23 mouse cellular contexts compared by ENCODE assay signal in genomic region chr6:37158880-37159279, GRCm38 (mm10).
DNase-seq lines count a peak whose midpoint lies in the region; ATAC-seq and TF ChIP-seq lines count a peak whose summit lies in the region.
"Had no signal": no experiment of that assay in that cellular context is flagged by ENCODE, and none has a peak within 500 bp of the region (broad histone marks: within the 10 kb centered on the region; RNA-seq: fewer than 3 reads in every experiment).

No protein-coding gene starts in this region.

- H3K4me1 ChIP-seq in midbrain, embryonic 14.5 days (ENCODE audit: control insufficient read depth, insufficient read depth, low read length) = peaks cover 9% of the 10 kb centered on the region; the same call in 1 of the 2 replicates
- H3K4me1 ChIP-seq in midbrain, postnatal 0 days (ENCODE audit: insufficient read depth, low read length) = no peaks in the 10 kb centered on the region
- peaks cover 11% of the 10 kb centered on the region for H3K4me1 ChIP-seq in midbrain, embryonic 15.5 days
- 0 out of 2 replicates have a peak, but pooled peaks cover 2% of the 10 kb centered on the region for H3K4me1 ChIP-seq in midbrain, embryonic 11.5 days (ENCODE audit: control insufficient read depth, insufficient read depth, low read length)
- peaks cover 8% of the 10 kb centered on the region; the same call in 1 of the 2 replicates for H3K4me1 ChIP-seq in midbrain, embryonic 16.5 days (ENCODE audit: control insufficient read depth, insufficient read depth, low read length)
- peaks cover 16% of the 10 kb centered on the region for H3K4me1 ChIP-seq in midbrain, embryonic 10.5 days
- H3K4me1 ChIP-seq in limb, embryonic 10.5 days = no peaks in the 10 kb centered on the region

- no peak overlapping the region for H3K9ac ChIP-seq in midbrain, embryonic 14.5 days (replicated peaks; ENCODE audit: low read length)
- no peak overlapping the region for H3K9ac ChIP-seq in midbrain, postnatal 0 days (replicated peaks; ENCODE audit: low read length, poor library complexity, severe bottlenecking)
- H3K9ac ChIP-seq in midbrain, embryonic 15.5 days = no peak overlapping the region
- no peak overlapping the region for H3K9ac ChIP-seq in midbrain, embryonic 11.5 days (ENCODE audit: low read length)
- no peak overlapping the region for H3K9ac ChIP-seq in midbrain, embryonic 16.5 days (ENCODE audit: low read depth, low read length)

- H3K4me3 ChIP-seq in midbrain, embryonic 14.5 days (replicated peaks; ENCODE audit: low read depth, low read length) = no peak overlapping the region
- H3K4me3 ChIP-seq in midbrain, postnatal 0 days (ENCODE audit: low read depth, low read length) = no peak overlapping the region
- H3K4me3 ChIP-seq in midbrain, embryonic 15.5 days = no peak overlapping the region
- no peak overlapping the region for H3K4me3 ChIP-seq in midbrain, embryonic 11.5 days (ENCODE audit: low read depth, low read length)
- H3K4me3 ChIP-seq in midbrain, embryonic 16.5 days (ENCODE audit: low read depth, low read length) = no peak overlapping the region
- H3K4me3 ChIP-seq in midbrain, embryonic 10.5 days = no peak overlapping the region
- no peak overlapping the region for H3K4me3 ChIP-seq in limb, embryonic 10.5 days

- TF ChIP-seq POLR2A in brain, embryonic 14.5 days (IDR thresholded peaks at IDR 0.05; ENCODE audit: borderline replicate concordance, extremely low read depth, insufficient read depth, insufficient read length, poor library complexity, severe bottlenecking) = no peak

- H3K27me3 ChIP-seq in midbrain, embryonic 14.5 days (ENCODE audit: control insufficient read depth, insufficient read depth, low read length) = no peaks in the 10 kb centered on the region
- no peaks in the 10 kb centered on the region for H3K27me3 ChIP-seq in midbrain, postnatal 0 days (ENCODE audit: insufficient read depth, low read length)
- no peaks in the 10 kb centered on the region for H3K27me3 ChIP-seq in midbrain, embryonic 15.5 days (replicated peaks)
- no peaks in the 10 kb centered on the region for H3K27me3 ChIP-seq in midbrain, embryonic 11.5 days (ENCODE audit: control insufficient read depth, insufficient read depth, low read length)
- no peaks in the 10 kb centered on the region for H3K27me3 ChIP-seq in midbrain, embryonic 16.5 days (ENCODE audit: control insufficient read depth, insufficient read depth, low read depth, low read length)
- H3K27me3 ChIP-seq in midbrain, embryonic 10.5 days (ENCODE audit: low read depth, poor library complexity, severe bottlenecking) = no peaks in the 10 kb centered on the region
- no peaks in the 10 kb centered on the region for H3K27me3 ChIP-seq in limb, embryonic 10.5 days (ENCODE audit: low read depth, poor library complexity, severe bottlenecking)
- H3K27me3 ChIP-seq: CH12.LX had no signal

- H3K9me3 ChIP-seq in midbrain, embryonic 14.5 days (ENCODE audit: control insufficient read depth, low read length) = no peaks in the 10 kb centered on the region
- H3K9me3 ChIP-seq in midbrain, postnatal 0 days (ENCODE audit: low read length) = no peaks in the 10 kb centered on the region
- H3K9me3 ChIP-seq in midbrain, embryonic 15.5 days = no peaks in the 10 kb centered on the region
- no peaks in the 10 kb centered on the region for H3K9me3 ChIP-seq in midbrain, embryonic 11.5 days (ENCODE audit: control insufficient read depth, low read length)
- no peaks in the 10 kb centered on the region for H3K9me3 ChIP-seq in midbrain, embryonic 16.5 days (replicated peaks; ENCODE audit: control insufficient read depth, low read length, poor library complexity, severe bottlenecking)
- no peaks in the 10 kb centered on the region for H3K9me3 ChIP-seq in midbrain, embryonic 10.5 days (replicated peaks)
- H3K9me3 ChIP-seq in limb, embryonic 10.5 days (replicated peaks) = no peaks in the 10 kb centered on the region
- H3K9me3 ChIP-seq: G1E had no signal

- no peak for TF ChIP-seq CTCF in midbrain, postnatal 0 days (IDR thresholded peaks at IDR 0.05)
- no peak for TF ChIP-seq CTCF in brain, embryonic 14.5 days (IDR thresholded peaks at IDR 0.05; ENCODE audit: borderline replicate concordance, extremely low read depth, insufficient read depth, insufficient read length)

- no peak overlapping the region for H3K4me2 ChIP-seq in midbrain, embryonic 14.5 days (ENCODE audit: low read length)
- no peak overlapping the region for H3K4me2 ChIP-seq in midbrain, postnatal 0 days (ENCODE audit: low read depth, low read length, poor library complexity, severe bottlenecking)
- no peak overlapping the region for H3K4me2 ChIP-seq in midbrain, embryonic 15.5 days
- no peak overlapping the region for H3K4me2 ChIP-seq in midbrain, embryonic 11.5 days
- no peak overlapping the region for H3K4me2 ChIP-seq in midbrain, embryonic 16.5 days (ENCODE audit: low read length)

- H3K27ac ChIP-seq in midbrain, embryonic 14.5 days (replicated peaks; ENCODE audit: low read depth, low read length) = 0 out of 2 replicates have a peak overlapping the region, but pooled peaks have one; percentile 32
- H3K27ac ChIP-seq in midbrain, postnatal 0 days (ENCODE audit: low read depth, low read length) = no peak overlapping the region
- peak overlapping the region; percentile 29; the same call in 1 of the 2 replicates for H3K27ac ChIP-seq in midbrain, embryonic 15.5 days
- no peak overlapping the region for H3K27ac ChIP-seq in midbrain, embryonic 11.5 days (ENCODE audit: low read depth, low read length)
- no peak overlapping the region; the same call in 1 of the 2 replicates for H3K27ac ChIP-seq in midbrain, embryonic 16.5 days (ENCODE audit: low read length)
- no peak overlapping the region for H3K27ac ChIP-seq in midbrain, embryonic 10.5 days (replicated peaks)
- no peak overlapping the region for H3K27ac ChIP-seq in limb, embryonic 10.5 days

- H3K36me3 ChIP-seq in midbrain, embryonic 14.5 days (ENCODE audit: control insufficient read depth, insufficient read depth, low read length) = no peaks in the 10 kb centered on the region
- no peaks in the 10 kb centered on the region for H3K36me3 ChIP-seq in midbrain, postnatal 0 days (ENCODE audit: insufficient read depth, low read length)
- no peaks in the 10 kb centered on the region for H3K36me3 ChIP-seq in midbrain, embryonic 15.5 days (replicated peaks)
- H3K36me3 ChIP-seq in midbrain, embryonic 11.5 days (ENCODE audit: control insufficient read depth, insufficient read depth, low read length) = no peaks in the 10 kb centered on the region
- H3K36me3 ChIP-seq in midbrain, embryonic 16.5 days (ENCODE audit: control insufficient read depth, insufficient read depth, low read length) = no peaks in the 10 kb centered on the region
- H3K36me3 ChIP-seq in midbrain, embryonic 10.5 days = no peaks in the 10 kb centered on the region
- H3K36me3 ChIP-seq in limb, embryonic 10.5 days = no peaks in the 10 kb centered on the region
- H3K36me3 ChIP-seq: G1E had no signal

- ATAC-seq in midbrain, embryonic 14.5 days (ENCODE audit: low FRiP score, low TSS enrichment) = no peak
- ATAC-seq in midbrain, postnatal 0 days (ENCODE audit: low FRiP score) = no peak
- ATAC-seq in midbrain, embryonic 15.5 days (replicated peaks) = peak; percentile 62
- no peak for ATAC-seq in midbrain, embryonic 11.5 days (ENCODE audit: low FRiP score)
- ATAC-seq in midbrain, embryonic 16.5 days = peak; percentile 72
- ATAC-seq: activated CD4-positive, CD25-positive, alpha-beta regulatory T cell, adult 4 months; CD4-positive, CD25-positive, alpha-beta regulatory T cell, adult 4 months; Patski had no signal

- 35% methylated on average over 3 of the region's 3 CpGs for WGBS in midbrain, embryonic 14.5 days
- WGBS in midbrain, postnatal 0 days = 34% methylated on average over 3 of the region's 3 CpGs
- whole genome bisulfite sequencing in midbrain, embryonic 15.5 days = 36% methylated on average over 3 of the region's 3 CpGs
- WGBS in midbrain, embryonic 11.5 days = 55% methylated on average over 3 of the region's 3 CpGs
- WGBS in midbrain, embryonic 16.5 days = 36% methylated on average over 3 of the region's 3 CpGs
- 63% methylated on average over 3 of the region's 3 CpGs for WGBS in midbrain, embryonic 10.5 days
- WGBS in limb, embryonic 10.5 days = 81% methylated on average over 3 of the region's 3 CpGs

- peak; percentile 41 for DNase-seq in midbrain, embryonic 14.5 days
- no peak for DNase-seq in midbrain, postnatal 0 days (ENCODE audit: low spot score)
- no peak for DNase-seq in midbrain, embryonic 11.5 days (ENCODE audit: low spot score, missing footprints)
- no peak for DNase-seq in midbrain, embryonic 10.5 days (ENCODE audit: low spot score)
- peak; percentile 13 for DNase-seq in brain, embryonic 14.5 days (ENCODE audit: low read depth)
- no peak for DNase-seq in limb, embryonic 10.5 days (ENCODE audit: low spot score)
- DNase-seq: adrenal gland, adult 2 months; adrenal gland, adult 8-10 months; adrenal gland, postnatal 10 days; adrenal gland, postnatal 14 days; adrenal gland, postnatal 25 days; adrenal gland, postnatal 36 days; B cell, adult 2 months; cerebellum, adult 11 months; cerebellum, adult 11-12 months; cerebellum, adult 18-20 months had no signal

Comparison
In these comparisons a context has a peak if more than half of its experiments do, and no peak if none do; other contexts are left out.
1. ATAC-seq: peak in midbrain, embryonic 15.5 days (single experiment) and midbrain, embryonic 16.5 days (single experiment); none in midbrain, embryonic 14.5 days (single experiment), midbrain, postnatal 0 days (single experiment) and midbrain, embryonic 11.5 days (single experiment).
2. DNase-seq: peak in midbrain, embryonic 14.5 days (single experiment) and brain, embryonic 14.5 days (single experiment); none in midbrain, postnatal 0 days (single experiment), midbrain, embryonic 11.5 days (single experiment), midbrain, embryonic 10.5 days (single experiment) and limb, embryonic 10.5 days (single experiment).
3. H3K27ac ChIP-seq: peak in midbrain, embryonic 14.5 days (single experiment) and midbrain, embryonic 15.5 days (single experiment); none in midbrain, postnatal 0 days (single experiment), midbrain, embryonic 11.5 days (single experiment), midbrain, embryonic 16.5 days (single experiment), midbrain, embryonic 10.5 days (single experiment) and limb, embryonic 10.5 days (single experiment).